Mouse (Mus musculus) CH12.LX (cell line): Measurements from ENCODE around the gene Hmox2. TPM values are rescaled to one million over a fixed set of nuclear protein-coding genes. Genes with fewer than 3 reads are reported as not detected.

Experiments
- DNase-seq: peaks from one replicate; pipeline ENCODE4 v3.0.0-alpha.2; 2013; ENCODE audit errors: extremely low read depth
- H3K27ac ChIP-seq: 2 replicates; pipeline ENCODE4 v1.5.1; 2012; ENCODE audit warnings: low read depth, mild to moderate bottlenecking, control low read depth, moderate library complexity; ENCODE audit not compliant: insufficient read depth
- H3K27me3 ChIP-seq: replicated peaks from 2 replicates; pipeline ENCODE3; 2012; ENCODE audit warnings: inconsistent platforms
- H3K36me3 ChIP-seq, 2 experiments: replicated peaks in 1 of 2; 2 replicates each; pipeline versions ENCODE3 to v1.6.1; 2012; ENCODE audit warnings: inconsistent platforms in 1 of 2, low read length in 1 of 2, mild to moderate bottlenecking in 1 of 2, mixed read lengths in 1 of 2, moderate library complexity in 1 of 2; ENCODE audit not compliant: control insufficient read depth in 1 of 2, insufficient read depth in 1 of 2
- H3K4me1 ChIP-seq, 2 experiments: 2 replicates each; pipeline ENCODE4 v1.6.1; 2012; ENCODE audit warnings: inconsistent platforms in 1 of 2, moderate library complexity in 1 of 2; ENCODE audit not compliant: insufficient read depth in 2 of 2, control insufficient read depth in 1 of 2
- H3K4me2 ChIP-seq: 2 replicates; pipeline ENCODE4 v1.6.1; 2012; ENCODE audit warnings: low read depth, mild to moderate bottlenecking, control low read depth; ENCODE audit not compliant: poor library complexity, insufficient read depth, severe bottlenecking
- H3K4me3 ChIP-seq, 3 experiments: fragments of 150-350 bp in 1 of 3; sonication (generic) in 1 of 3; replicated peaks in 1 of 3; 2 replicates each; pipeline versions ENCODE3 to v1.5.1; 2011 to 2012; ENCODE audit warnings: low read depth in 2 of 3, low read length in 2 of 3, mild to moderate bottlenecking in 2 of 3, moderate library complexity in 2 of 3, control low read depth in 1 of 3, improper control_type of control experiment in 1 of 3, inconsistent platforms in 1 of 3, mixed read lengths in 1 of 3; ENCODE audit not compliant: poor library complexity in 1 of 3
- H3K79me2 ChIP-seq: replicated peaks from 2 replicates; pipeline ENCODE4 v1.6.1; 2012; ENCODE audit warnings: mild to moderate bottlenecking, moderate library complexity; ENCODE audit not compliant: control insufficient read depth, poor library complexity, insufficient read depth, severe bottlenecking; ENCODE audit errors: extremely low read depth
- H3K9ac ChIP-seq: 2 replicates; pipeline ENCODE4 v1.6.1; 2012; ENCODE audit warnings: low read depth, mild to moderate bottlenecking, control low read depth, moderate library complexity; ENCODE audit not compliant: insufficient read depth
- H3K9me3 ChIP-seq: replicated peaks from 2 replicates; pipeline ENCODE3; 2012; ENCODE audit warnings: low read length, inconsistent platforms, mixed read lengths
- CHD2 ChIP-seq: IDR thresholded peaks from 2 replicates; pipeline ENCODE4 v1.6.1; 2011; ENCODE audit warnings: low read length, improper control_type of control experiment
- CTCF ChIP-seq, 2 experiments: IDR thresholded peaks in 1 of 2; conservative IDR thresholded peaks in 1 of 2; 2 replicates each; pipeline ENCODE4 v1.5.1; 2011 to 2012; ENCODE audit warnings: low read depth in 2 of 2, low read length in 2 of 2, improper control_type of control experiment in 1 of 2, inconsistent platforms in 1 of 2, mild to moderate bottlenecking in 1 of 2, moderate library complexity in 1 of 2
- ELF1 ChIP-seq: IDR thresholded peaks from 2 replicates; pipeline ENCODE4 v1.6.1; 2014; ENCODE audit warnings: low read depth, mild to moderate bottlenecking, inconsistent platforms, low read length, improper control_type of control experiment
- ETS1 ChIP-seq: conservative IDR thresholded peaks from 2 replicates; pipeline ENCODE4 v1.6.1; 2012; ENCODE audit warnings: low read depth, mild to moderate bottlenecking, inconsistent platforms, low read length, improper control_type of control experiment, moderate library complexity
- IRF4 ChIP-seq: IDR thresholded peaks from 2 replicates; pipeline ENCODE4 v1.6.1; 2014; ENCODE audit warnings: low read depth, mild to moderate bottlenecking, inconsistent platforms, low read length, improper control_type of control experiment
- MAX ChIP-seq: IDR thresholded peaks from 2 replicates; pipeline ENCODE4 v1.6.1; 2011; ENCODE audit warnings: low read length, improper control_type of control experiment
- MAZ ChIP-seq: IDR thresholded peaks from 2 replicates; pipeline ENCODE4 v1.6.1; 2012; ENCODE audit warnings: low read depth, mild to moderate bottlenecking, inconsistent platforms, low read length, improper control_type of control experiment, moderate library complexity
- MEF2A ChIP-seq: IDR thresholded peaks from 2 replicates; pipeline ENCODE4 v1.6.1; 2014; ENCODE audit warnings: low read depth, mild to moderate bottlenecking, inconsistent platforms, low read length, improper control_type of control experiment, borderline replicate concordance
- POLR2AphosphoS2 ChIP-seq: IDR thresholded peaks from 2 replicates; pipeline ENCODE4 v1.6.1; 2011; ENCODE audit warnings: low read depth, low read length, improper control_type of control experiment
- RAD21 ChIP-seq: IDR thresholded peaks from 2 replicates; pipeline ENCODE4 v1.6.1; 2011; ENCODE audit warnings: low read depth, mild to moderate bottlenecking, low read length, improper control_type of control experiment, moderate library complexity
- SIN3A ChIP-seq: IDR thresholded peaks from 2 replicates; pipeline ENCODE4 v1.6.1; 2012; ENCODE audit warnings: low read length, improper control_type of control experiment, inconsistent platforms
- SMC3 ChIP-seq: IDR thresholded peaks from 2 replicates; pipeline ENCODE4 v1.6.1; 2011; ENCODE audit warnings: low read depth, low read length, improper control_type of control experiment
- TBP ChIP-seq: conservative IDR thresholded peaks from 2 replicates; pipeline ENCODE4 v1.6.1; 2011; ENCODE audit warnings: low read depth, low read length, improper control_type of control experiment
- TCF12 ChIP-seq: IDR thresholded peaks from 2 replicates; pipeline ENCODE4 v1.6.1; 2014; ENCODE audit warnings: low read depth, mild to moderate bottlenecking, inconsistent platforms, low read length, improper control_type of control experiment
- USF1 ChIP-seq: IDR thresholded peaks from 2 replicates; pipeline ENCODE4 v1.6.1; 2014; ENCODE audit warnings: low read depth, mild to moderate bottlenecking, inconsistent platforms, low read length, improper control_type of control experiment
- ZC3H11A ChIP-seq: IDR thresholded peaks from 2 replicates; pipeline ENCODE4 v1.6.1; 2012; ENCODE audit warnings: low read depth, mild to moderate bottlenecking, inconsistent platforms, low read length, improper control_type of control experiment
- ZMIZ1 ChIP-seq: IDR thresholded peaks from 2 replicates; pipeline ENCODE4 v1.6.1; 2012; ENCODE audit warnings: low read depth, mild to moderate bottlenecking, inconsistent platforms, low read length, improper control_type of control experiment
- ZNF384 ChIP-seq: IDR thresholded peaks from 2 replicates; pipeline ENCODE4 v1.6.1; 2012; ENCODE audit warnings: low read depth, low read length, improper control_type of control experiment, inconsistent platforms
- dilution Hi-C: fragments of 300-500 bp; cut with MboI; formaldehyde crosslinking; loops from 2 replicates; pipeline ENCODE4 v1.14.3; 2020; ENCODE audit warnings: low sequenced_read_pairs; ENCODE audit not compliant: extremely low pct_unique_long_range_greater_than_20kb, extremely low pct_ligation_motif_present
- in situ Hi-C: fragments of 300-500 bp; cut with MboI; formaldehyde crosslinking; loops from 3 replicates; pipeline ENCODE4 v1.14.3; 2019; ENCODE audit warnings: low sequenced_read_pairs, low pct_ligation_motif_present, low pct_unique_long_range_greater_than_20kb, mixed read lengths
- polyA plus RNA-seq: library from polyadenylated mRNA; unstranded; fragments of >175 nt; gene quantifications from 2 replicates; pipeline ENCODE4 v1.2.1, GENCODE M21; 2012; ENCODE audit warnings: low read depth; ENCODE audit not compliant: insufficient read length
- total RNA-seq, 2 experiments: library from RNA; depleted of rRNA; stranded (reverse); fragments of 300-350 nt in 1 of 2; fragments of >200 nt in 1 of 2; gene quantifications; 2 replicates each; pipeline ENCODE4 v1.2.3; 2012 to 2014

Hmox2 gene
- total and polyA plus RNA-seq, 3 experiments: 72.3 to 91.9 (median 74.0) TPM

- Histone ChIP-seq H3K9ac (no peak overlapping the region), H3K4me3 (no peak overlapping the region), H3K36me3 (peaks cover 68 to 80% of the 10 kb centered on the region in 2 experiments), H3K9me3 (no peaks in the 10 kb centered on the region), H3K27me3 (no peaks in the 10 kb centered on the region), H3K79me2 (no peaks in the 10 kb centered on the region), H3K4me2 (no peak overlapping the region), H3K27ac (no peak overlapping the region), H3K4me1 (peaks cover 11 to 46% of the 10 kb centered on the region in 2 experiments)
- dilution Hi-C loops: no loop called here
- in situ Hi-C loops: loop anchor here (25.0 kb wide), 1 partner anchor 96 kb away; no protein-coding TSS in a partner anchor
- TF ChIP-seq SMC3 (peak; percentile 32; the same call in 1 of the 2 replicates), POLR2AphosphoS2 (0 out of 2 replicates have a peak, but pooled peaks have one; percentile 35), MAZ (no peak), MAX (no peak), RAD21 (peak; percentile 30), CTCF (conservative IDR thresholded peaks at IDR 0.05 in 1 of 2, IDR thresholded peaks at IDR 0.05 in 1 of 2; ENCODE audit: low read depth in 2 of 2, low read length in 2 of 2) (peak in 1 of 2 experiments; percentile 43; a peak in 2 of 4 replicates)
- no peak for DNase-seq
Measured at GRCm38 (mm10) chr16:4765852-4766251, 39.7 kb downstream of the Hmox2 start.

DNA sequence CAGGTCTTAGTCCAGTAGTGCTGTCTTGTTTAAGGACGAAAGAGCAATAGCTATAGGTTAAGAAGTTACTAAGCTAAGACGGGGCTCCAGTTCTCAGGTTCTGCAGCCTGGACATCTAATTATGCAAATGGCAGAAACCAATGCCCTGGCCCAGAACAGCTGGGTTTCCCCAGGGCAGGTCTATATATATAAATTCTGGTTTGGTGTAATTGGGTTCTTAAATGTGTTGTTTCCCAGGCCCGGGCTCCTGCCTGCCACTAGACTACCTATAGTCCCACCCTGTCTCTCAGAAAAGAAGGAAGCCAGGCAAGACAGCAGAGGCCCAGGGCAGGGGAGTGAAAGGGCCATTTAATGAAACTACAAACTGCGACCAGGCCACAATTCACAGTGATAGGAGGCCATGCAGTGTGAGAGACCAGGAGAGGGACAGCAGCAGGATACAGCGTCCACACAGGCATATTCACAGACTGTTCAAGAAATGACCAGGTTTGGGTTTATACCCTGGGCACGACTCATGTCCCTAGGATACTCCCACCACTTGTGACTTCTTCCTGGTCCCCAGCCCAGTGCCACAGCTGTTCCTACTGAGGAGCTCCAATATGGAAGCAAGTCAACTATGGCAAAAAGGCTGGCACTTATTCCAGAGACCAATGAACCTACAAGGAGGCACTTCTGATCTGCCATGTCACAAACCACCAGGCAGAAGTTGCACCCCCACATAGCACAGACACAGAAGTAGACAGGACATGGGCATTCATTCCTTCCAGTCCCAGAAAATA, 41.0 kb downstream of the Hmox2 start:
- Histone ChIP-seq H3K27me3 (no peaks in the 10 kb centered on the region), H3K36me3 (peaks cover 67 to 84% of the 10 kb centered on the region in 2 experiments), H3K27ac (peak overlapping the region; percentile 50), H3K4me2 (peak overlapping the region; percentile 48), H3K9ac (no peak overlapping the region), H3K9me3 (no peaks in the 10 kb centered on the region), H3K79me2 (no peaks in the 10 kb centered on the region), H3K4me3 (no peak overlapping the region), H3K4me1 (peaks cover 11 to 45% of the 10 kb centered on the region in 2 experiments)
- peak; percentile 46 for DNase-seq
- dilution Hi-C loops: no loop called here
- TF ChIP-seq MEF2A: peak; percentile 33; the same call in 1 of the 2 replicates
- TF ChIP-seq CHD2: no peak
- TF ChIP-seq ZNF384: no peak
- TF ChIP-seq IRF4: peak; percentile 28; the same call in 1 of the 2 replicates
- 0 out of 2 replicates have a peak, but pooled peaks have one; percentile 28 for TF ChIP-seq SIN3A
- peak; percentile 37; the same call in 1 of the 2 replicates for TF ChIP-seq ZMIZ1
- TF ChIP-seq ETS1: peak; percentile 62
- no peak for TF ChIP-seq TBP
- no peak for TF ChIP-seq USF1
- no peak for TF ChIP-seq MAX
- TF ChIP-seq ELF1: 0 out of 2 replicates have a peak, but pooled peaks have one; percentile 33
- TF ChIP-seq TCF12: 0 out of 2 replicates have a peak, but pooled peaks have one; percentile 14
- no peak for TF ChIP-seq MAZ
- no peak for TF ChIP-seq ZC3H11A
- in situ Hi-C loops: loop anchor here (25.0 kb wide), 1 partner anchor 95 kb away; no protein-coding TSS in a partner anchor
